Mouse (Mus musculus): ENCODE data around the gene Snx21.

- TF ChIP-seq FLI1 (IDR thresholded peaks at IDR 0.05; ENCODE audit: low read length) (peak; percentile 83; the same call in 1 of the 2 replicates), GATA1 (IDR thresholded peaks at IDR 0.05; ENCODE audit: borderline replicate concordance, low read length) (no peak)
Observed at GRCm38 (mm10) chr2:164804533-164805331, 19.1 kb downstream of the Snx21 start, which contains the start of the genes Acot8 and Zswim3.

Measured in megakaryocyte, embryonic 14.5 days (primary cell).